In genomic region chr5:64587895-64588738, GRCm38 (mm10) we compare ENCODE assay signal across 10 mouse cellular contexts.
DNase-seq lines count a peak whose midpoint lies in the region; ATAC-seq lines count a peak whose summit lies in the region.
"Had no signal": no experiment of that assay in that cellular context is flagged by ENCODE, and none has a peak within 500 bp of the region (broad histone marks: within the 10 kb centered on the region; RNA-seq: fewer than 3 reads in every experiment).

No protein-coding gene starts in this region.

- H3K36me3 ChIP-seq in heart, embryonic 11.5 days (ENCODE audit: control insufficient read depth, insufficient read depth, low read length) = no peaks in the 10 kb centered on the region
- no peaks in the 10 kb centered on the region for H3K36me3 ChIP-seq in liver, embryonic 12.5 days
- H3K36me3 ChIP-seq: forebrain, embryonic 15.5 days had no signal

- intact Hi-C loops in left cerebral cortex, postnatal 25 days (cut with DNase I) = no loop called here

- H3K9me3 ChIP-seq in heart, embryonic 11.5 days (replicated peaks; ENCODE audit: control insufficient read depth, low read length) = no peaks in the 10 kb centered on the region
- no peaks in the 10 kb centered on the region for H3K9me3 ChIP-seq in liver, embryonic 12.5 days (replicated peaks)
- H3K9me3 ChIP-seq: forebrain, embryonic 15.5 days had no signal

- H3K27ac ChIP-seq in heart, embryonic 11.5 days (ENCODE audit: low read depth, low read length) = no peak overlapping the region
- peak overlapping the region; percentile 98 for H3K27ac ChIP-seq in liver, embryonic 12.5 days
- H3K27ac ChIP-seq: forebrain, embryonic 15.5 days had no signal

- H3K4me2 ChIP-seq in heart, embryonic 11.5 days = no peak overlapping the region
- H3K4me2 ChIP-seq in liver, embryonic 12.5 days = peak overlapping the region; percentile 55
- H3K4me2 ChIP-seq: forebrain, embryonic 15.5 days had no signal

- H3K9ac ChIP-seq in heart, embryonic 11.5 days (ENCODE audit: low read depth, low read length) = no peak overlapping the region
- H3K9ac ChIP-seq in liver, embryonic 12.5 days = peak overlapping the region; percentile 59
- H3K9ac ChIP-seq: forebrain, embryonic 15.5 days had no signal

- no peak overlapping the region for H3K4me3 ChIP-seq in heart, embryonic 11.5 days (ENCODE audit: low read depth, low read length)
- H3K4me3 ChIP-seq in liver, embryonic 12.5 days = 0 out of 2 replicates have a peak overlapping the region, but pooled peaks have one; percentile 10
- H3K4me3 ChIP-seq: forebrain, embryonic 15.5 days had no signal

- 0 out of 2 replicates have a peak, but pooled peaks cover 6% of the 10 kb centered on the region for H3K4me1 ChIP-seq in heart, embryonic 11.5 days (ENCODE audit: control insufficient read depth, insufficient read depth, low read length)
- H3K4me1 ChIP-seq in liver, embryonic 12.5 days = peaks cover 85% of the 10 kb centered on the region
- H3K4me1 ChIP-seq: forebrain, embryonic 15.5 days had no signal

- WGBS in heart, embryonic 11.5 days (ENCODE audit: insufficient replicate concordance) = 20% methylated on average over 8 of the region's 8 CpGs
- WGBS in liver, embryonic 12.5 days (ENCODE audit: insufficient replicate concordance) = 10% methylated on average over 8 of the region's 8 CpGs

- no peaks in the 10 kb centered on the region for H3K27me3 ChIP-seq in heart, embryonic 11.5 days (ENCODE audit: control insufficient read depth, insufficient read depth, low read length)
- H3K27me3 ChIP-seq in liver, embryonic 12.5 days (replicated peaks) = no peaks in the 10 kb centered on the region
- H3K27me3 ChIP-seq: forebrain, embryonic 15.5 days had no signal

- peak; percentile 79 for ATAC-seq in heart, embryonic 11.5 days (replicated peaks; ENCODE audit: insufficient number of reproducible peaks, low FRiP score, low TSS enrichment)
- ATAC-seq in liver, embryonic 12.5 days = peak; percentile 84
- ATAC-seq: forebrain, embryonic 15.5 days had no signal

- no peak for DNase-seq in heart, adult 8-10 months (ENCODE audit: low spot score)
- DNase-seq in urinary bladder, postnatal 14 days (ENCODE audit: low spot score) = peak; percentile 63
- no peak for DNase-seq in urinary bladder, postnatal 10 days (ENCODE audit: low spot score)
- DNase-seq in layer of hippocampus, postnatal 36 days = no peak
- no peak for DNase-seq in left cerebral cortex, postnatal 25 days (ENCODE audit: low spot score in 2 of 2)
- no peak for DNase-seq in B cell, adult 2 months
- DNase-seq: kidney, postnatal 10 days had no signal
